Mouse (Mus musculus): ENCODE data around the gene Grrp1.

The Grrp1 gene

GRCm38 (mm10) chr4:134243516-134244250 lies 10.2 kb downstream of the Grrp1 start, which contains the start of gene E130218I03Rik:
E130218I03Rik (plus strand) TSS chr4:134243662.
- no peak for TF ChIP-seq NANOG (IDR thresholded peaks at IDR 0.05; ENCODE audit: borderline replicate concordance, low read length)
- no peak for TF ChIP-seq POU5F1 (IDR thresholded peaks at IDR 0.05; ENCODE audit: borderline replicate concordance, low read length)
- no peak for TF ChIP-seq CTCF (conservative IDR thresholded peaks at IDR 0.05; ENCODE audit: low read length)
- Histone ChIP-seq H3K4me3 (replicated peaks; ENCODE audit: low read length) (peak within 1 kb of the TSS; percentile 90), H3K27me3 (ENCODE audit: insufficient read depth, low read length) (peaks cover 29% of the 10 kb centered on the region), H3K4me1 (replicated peaks; ENCODE audit: low read depth, low read length) (peaks cover 49% of the 10 kb centered on the region), H3K9me3 (ENCODE audit: low read length) (no peaks in the 10 kb centered on the region), H3K36me3 (ENCODE audit: insufficient read depth, low read length) (peaks cover 23% of the 10 kb centered on the region)

- Histone ChIP-seq H3K27me3 (ENCODE audit: insufficient read depth, low read length) (peaks cover 43% of the 10 kb centered on the region), H3K4me3 (replicated peaks; ENCODE audit: low read length) (peak overlapping the region; percentile 76), H3K36me3 (ENCODE audit: insufficient read depth, low read length) (peaks cover 12% of the 10 kb centered on the region), H3K9me3 (ENCODE audit: low read length) (no peaks in the 10 kb centered on the region), H3K4me1 (replicated peaks; ENCODE audit: low read depth, low read length) (peaks cover 28% of the 10 kb centered on the region)
- TF ChIP-seq CTCF (conservative IDR thresholded peaks at IDR 0.05; ENCODE audit: low read length) = no peak
- TF ChIP-seq POU5F1 (IDR thresholded peaks at IDR 0.05; ENCODE audit: borderline replicate concordance, low read length) = no peak
- no peak for TF ChIP-seq NANOG (IDR thresholded peaks at IDR 0.05; ENCODE audit: borderline replicate concordance, low read length)
Measured at GRCm38 (mm10) chr4:134238686-134239085, 15.2 kb downstream of the Grrp1 start.

- Histone ChIP-seq H3K4me1 (replicated peaks; ENCODE audit: low read depth, low read length) (peaks cover 28% of the 10 kb centered on the region), H3K4me3 (replicated peaks; ENCODE audit: low read length) (peak within 1 kb of the TSS; percentile 76), H3K27me3 (ENCODE audit: insufficient read depth, low read length) (peaks cover 47% of the 10 kb centered on the region), H3K9me3 (ENCODE audit: low read length) (no peaks in the 10 kb centered on the region), H3K36me3 (ENCODE audit: insufficient read depth, low read length) (peaks cover 8% of the 10 kb centered on the region)
- TF ChIP-seq NANOG (IDR thresholded peaks at IDR 0.05; ENCODE audit: borderline replicate concordance, low read length) = no peak
- TF ChIP-seq POU5F1 (IDR thresholded peaks at IDR 0.05; ENCODE audit: borderline replicate concordance, low read length) = no peak
- no peak for TF ChIP-seq CTCF (conservative IDR thresholded peaks at IDR 0.05; ENCODE audit: low read length)
Measured at GRCm38 (mm10) chr4:134238279-134238651, 15.6 kb downstream of the Grrp1 start, which contains the start of gene Cnksr1. Cnksr1 (minus strand) TSS chr4:134238399.

- H3K9me3 ChIP-seq (ENCODE audit: low read length) = no peaks in the 10 kb centered on the region
- H3K27me3 ChIP-seq (ENCODE audit: insufficient read depth, low read length) = peaks cover 52% of the 10 kb centered on the region
- TF ChIP-seq NANOG (IDR thresholded peaks at IDR 0.05; ENCODE audit: borderline replicate concordance, low read length) (no peak), POU5F1 (IDR thresholded peaks at IDR 0.05; ENCODE audit: borderline replicate concordance, low read length) (no peak), CTCF (conservative IDR thresholded peaks at IDR 0.05; ENCODE audit: low read length) (no peak)
- peaks cover 28% of the 10 kb centered on the region for H3K4me1 ChIP-seq (replicated peaks; ENCODE audit: low read depth, low read length)
- peak overlapping the region; percentile 76 for H3K4me3 ChIP-seq (replicated peaks; ENCODE audit: low read length)
- peaks cover 3% of the 10 kb centered on the region; the same call in 1 of the 2 replicates for H3K36me3 ChIP-seq (ENCODE audit: insufficient read depth, low read length)
Measured at GRCm38 (mm10) chr4:134237582-134238278, 16.2 kb downstream of the Grrp1 start.

GRCm38 (mm10) chr4:134234876-134235275 lies 19.0 kb downstream of the Grrp1 start:
- H3K4me1 ChIP-seq (replicated peaks; ENCODE audit: low read depth, low read length) = peaks cover 47% of the 10 kb centered on the region
- H3K27me3 ChIP-seq (ENCODE audit: insufficient read depth, low read length) = peaks cover 73% of the 10 kb centered on the region
- TF ChIP-seq CTCF (conservative IDR thresholded peaks at IDR 0.05; ENCODE audit: low read length) = no peak
- no peaks in the 10 kb centered on the region for H3K9me3 ChIP-seq (ENCODE audit: low read length)
- no peaks in the 10 kb centered on the region for H3K36me3 ChIP-seq (ENCODE audit: insufficient read depth, low read length)
- no peak overlapping the region for H3K4me3 ChIP-seq (replicated peaks; ENCODE audit: low read length)

GRCm38 (mm10) chr4:134230431-134230830 lies 23.5 kb downstream of the Grrp1 start:
- peaks cover 45% of the 10 kb centered on the region for H3K4me1 ChIP-seq (replicated peaks; ENCODE audit: low read depth, low read length)
- H3K27me3 ChIP-seq (ENCODE audit: insufficient read depth, low read length) = peaks cover 61% of the 10 kb centered on the region
- H3K36me3 ChIP-seq (ENCODE audit: insufficient read depth, low read length) = no peaks in the 10 kb centered on the region
- no peak overlapping the region for H3K4me3 ChIP-seq (replicated peaks; ENCODE audit: low read length)
- TF ChIP-seq NANOG (IDR thresholded peaks at IDR 0.05; ENCODE audit: borderline replicate concordance, low read length) (no peak), CTCF (conservative IDR thresholded peaks at IDR 0.05; ENCODE audit: low read length) (no peak), POU5F1 (IDR thresholded peaks at IDR 0.05; ENCODE audit: borderline replicate concordance, low read length) (no peak)
- H3K9me3 ChIP-seq (ENCODE audit: low read length) = no peaks in the 10 kb centered on the region

- peaks cover 34% of the 10 kb centered on the region for H3K27me3 ChIP-seq (ENCODE audit: insufficient read depth, low read length)
- TF ChIP-seq CTCF (conservative IDR thresholded peaks at IDR 0.05; ENCODE audit: low read length) (no peak), POU5F1 (IDR thresholded peaks at IDR 0.05; ENCODE audit: borderline replicate concordance, low read length) (no peak)
- peaks cover 32% of the 10 kb centered on the region for H3K4me1 ChIP-seq (replicated peaks; ENCODE audit: low read depth, low read length)
- H3K4me3 ChIP-seq (replicated peaks; ENCODE audit: low read length) = no peak within 1 kb of the TSS
- no peaks in the 10 kb centered on the region for H3K9me3 ChIP-seq (ENCODE audit: low read length)
- H3K36me3 ChIP-seq (ENCODE audit: insufficient read depth, low read length) = no peaks in the 10 kb centered on the region
Measured at GRCm38 (mm10) chr4:134227194-134227593, 26.7 kb downstream of the Grrp1 start, which contains the start of gene Catsper4. Catsper4 (minus strand) TSS chr4:134227383.

- no peak for TF ChIP-seq POU5F1 (IDR thresholded peaks at IDR 0.05; ENCODE audit: borderline replicate concordance, low read length)
- TF ChIP-seq NANOG (IDR thresholded peaks at IDR 0.05; ENCODE audit: borderline replicate concordance, low read length) = no peak
- TF ChIP-seq CTCF (conservative IDR thresholded peaks at IDR 0.05; ENCODE audit: low read length) = no peak
- 0 out of 2 replicates have a peak, but pooled peaks cover 10% of the 10 kb centered on the region for H3K27me3 ChIP-seq (ENCODE audit: insufficient read depth, low read length)
- H3K36me3 ChIP-seq (ENCODE audit: insufficient read depth, low read length) = no peaks in the 10 kb centered on the region
Measured at GRCm38 (mm10) chr4:134222793-134223600, 30.9 kb downstream of the Grrp1 start.

More at GRCm38 (mm10) chr4:134222793-134223600, 30.9 kb downstream of the Grrp1 start:
- Histone ChIP-seq H3K9me3 (ENCODE audit: low read length) (no peaks in the 10 kb centered on the region), H3K4me1 (replicated peaks; ENCODE audit: low read depth, low read length) (peaks cover 4% of the 10 kb centered on the region; the same call in 1 of the 2 replicates), H3K4me3 (replicated peaks; ENCODE audit: low read length) (no peak overlapping the region)
